Mouse (Mus musculus) intestine, embryonic 15.5 days (tissue): ENCODE measurements at regions not wholly inside any gene's neighbourhood (a gene's known extent, or its start where the extent isn't known, plus 50 kb on each side); places are given as distances from the start of the nearest gene placed in this dataset.
A peak's percentile ranks its signal among the peaks of the same experiment; 100 is the strongest.

Experiments used
- ATAC-seq: fragments of 200-750 bp; cut with Nextera tagmentation; 2 replicates; pipeline ENCODE4 v1.8.0; 2017; ENCODE audit warnings: moderate TSS enrichment, moderate library complexity
- H3K27ac ChIP-seq: fragments of 300-500 bp; sonication (generic); 2 replicates; pipeline ENCODE4 v1.5.1; 2015; ENCODE audit warnings: mild to moderate bottlenecking, inconsistent platforms
- H3K27me3 ChIP-seq: fragments of 300-500 bp; sonication (generic); replicated peaks from 2 replicates; pipeline ENCODE4 v1.6.1; 2015; ENCODE audit warnings: inconsistent platforms
- H3K36me3 ChIP-seq: fragments of 300-500 bp; sonication (generic); 2 replicates; pipeline ENCODE4 v1.6.1; 2015; ENCODE audit warnings: inconsistent platforms
- H3K4me1 ChIP-seq: fragments of 300-500 bp; sonication (generic); replicated peaks from 2 replicates; pipeline ENCODE4 v1.6.1; 2015; ENCODE audit warnings: inconsistent platforms
- H3K4me2 ChIP-seq: fragments of 300-500 bp; sonication (generic); replicated peaks from 2 replicates; pipeline ENCODE4 v1.6.1; 2015; ENCODE audit warnings: mild to moderate bottlenecking, inconsistent platforms
- H3K4me3 ChIP-seq: fragments of 300-500 bp; sonication (generic); replicated peaks from 2 replicates; pipeline ENCODE4 v1.5.1; 2015; ENCODE audit warnings: inconsistent platforms
- H3K9ac ChIP-seq: fragments of 300-500 bp; sonication (generic); 2 replicates; pipeline ENCODE4 v1.6.1; 2015; ENCODE audit warnings: inconsistent platforms
- H3K9me3 ChIP-seq: fragments of 300-500 bp; sonication (generic); 2 replicates; pipeline ENCODE4 v1.6.1; 2016; ENCODE audit warnings: inconsistent platforms
- WGBS: fragments of 180-500 bp; shearing (Covaris S2); methylation state at CpG from one replicate; pipeline ENCODE4 v1.1.7; 2015; 5-methylcytosine and 5-hydroxymethylcytosine counted together

DNA sequence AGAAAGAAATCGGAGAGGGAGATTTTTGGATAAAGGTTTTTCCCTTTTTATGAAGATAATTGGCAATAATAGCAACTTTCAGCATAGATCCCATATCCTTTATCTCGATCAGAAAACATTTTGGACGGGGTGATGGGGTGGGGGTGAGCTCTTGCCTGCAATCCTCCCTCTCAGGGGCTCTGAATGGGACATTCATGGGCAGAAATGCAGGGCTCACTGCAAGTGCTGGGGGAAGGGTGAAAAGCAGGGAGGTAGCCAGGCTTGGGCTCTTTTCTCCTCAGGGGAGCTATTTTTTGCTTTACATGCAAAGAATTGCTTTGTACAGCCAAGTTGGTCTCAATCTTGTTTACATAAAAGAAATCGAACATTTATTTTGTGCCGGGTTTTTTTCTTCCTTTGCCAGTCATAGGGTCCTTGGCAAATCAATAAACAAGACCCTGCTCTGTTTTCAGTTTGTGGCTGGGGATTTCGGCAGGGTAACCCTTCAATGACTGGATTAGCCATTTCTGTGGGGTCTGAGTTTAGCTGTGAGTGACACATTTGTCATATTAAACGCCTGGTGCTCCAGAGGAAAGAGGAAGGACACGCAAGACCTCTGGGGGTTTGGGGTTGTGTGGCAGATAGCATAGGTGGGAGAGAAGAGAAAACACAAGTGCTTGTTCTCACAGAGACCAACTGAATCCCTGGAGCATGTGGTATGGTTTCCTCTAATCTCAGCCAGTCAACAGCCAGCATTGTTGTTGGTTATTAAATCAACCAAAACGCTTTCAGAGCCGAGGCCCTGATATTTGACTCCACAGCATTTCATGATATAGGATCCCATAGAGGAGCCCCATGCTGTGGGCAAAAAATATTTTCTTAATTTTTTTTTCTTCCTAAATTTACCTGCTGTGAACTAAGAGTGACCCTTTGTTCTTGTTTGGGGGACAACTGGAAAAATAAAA, 96.8 kb upstream of the Bmper start:
- Histone ChIP-seq H3K4me2 (no peak overlapping the region), H3K4me1 (no peaks in the 10 kb centered on the region), H3K36me3 (no peaks in the 10 kb centered on the region), H3K4me3 (no peak overlapping the region), H3K9ac (no peak overlapping the region), H3K9me3 (no peaks in the 10 kb centered on the region), H3K27me3 (no peaks in the 10 kb centered on the region), H3K27ac (no peak overlapping the region)
- 61% methylated on average over 10 of the region's 10 CpGs for WGBS
- no peak for ATAC-seq

DNA sequence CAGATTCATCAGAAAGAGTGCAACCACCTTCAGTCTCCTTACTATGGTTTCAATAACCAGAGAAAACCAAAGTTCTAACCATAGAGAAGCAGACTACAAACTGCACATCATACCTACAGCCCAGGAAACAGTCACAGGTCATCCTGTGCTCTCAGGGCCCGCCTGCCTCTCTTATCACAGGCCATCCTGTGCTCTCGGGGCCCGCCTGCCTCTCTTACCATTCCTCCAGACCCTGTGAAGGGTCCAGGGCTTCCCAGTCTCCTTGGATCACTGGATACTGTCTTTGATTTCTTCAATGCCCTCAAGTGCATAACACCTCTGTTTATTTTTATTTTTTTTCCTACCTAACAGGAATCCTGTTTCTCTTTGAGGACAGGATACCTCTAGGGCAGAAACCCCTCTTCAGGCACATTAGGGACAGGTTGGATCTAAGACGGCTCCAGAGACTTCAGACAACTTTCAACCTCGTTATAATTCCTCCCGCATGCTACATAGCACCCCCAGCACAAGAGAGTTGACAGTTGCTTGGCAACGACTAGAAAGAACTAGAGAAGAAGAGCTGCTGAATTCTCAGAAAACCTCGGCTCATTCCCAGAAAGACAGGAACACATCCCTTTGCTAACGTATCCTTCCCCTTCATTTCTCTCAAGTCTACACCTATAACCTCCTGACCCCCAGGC, 95.4 kb upstream of the Bmper start:
- no peaks in the 10 kb centered on the region for H3K4me1 ChIP-seq
- no peak overlapping the region for H3K4me2 ChIP-seq
- H3K27me3 ChIP-seq = no peaks in the 10 kb centered on the region
- ATAC-seq = no peak
- H3K36me3 ChIP-seq = no peaks in the 10 kb centered on the region
- no peak overlapping the region for H3K9ac ChIP-seq
- H3K9me3 ChIP-seq = no peaks in the 10 kb centered on the region
- 51% methylated on average over 9 of the region's 9 CpGs for WGBS
- no peak overlapping the region for H3K27ac ChIP-seq
- no peak overlapping the region for H3K4me3 ChIP-seq

DNA sequence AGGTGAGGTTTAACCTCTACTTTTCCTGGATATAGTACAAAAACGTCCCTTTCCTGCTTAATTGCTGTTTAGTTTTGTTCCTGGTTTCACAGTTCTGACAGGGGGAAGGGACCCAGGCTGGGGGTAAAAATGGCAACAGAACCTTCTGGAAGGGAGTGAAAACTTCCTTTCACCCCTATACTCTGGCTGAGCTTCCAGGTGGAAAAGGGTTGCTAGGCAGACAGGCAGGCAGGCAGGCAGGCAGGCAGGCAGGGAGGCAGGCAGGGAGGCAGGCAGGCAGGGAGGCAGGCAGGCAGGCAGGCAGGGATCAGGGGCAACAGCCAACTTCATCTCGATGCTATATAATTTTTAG, 94.9 kb upstream of the Bmper start:
- no peaks in the 10 kb centered on the region for H3K27me3 ChIP-seq
- no peak overlapping the region for H3K4me2 ChIP-seq
- no peaks in the 10 kb centered on the region for H3K4me1 ChIP-seq
- no peak overlapping the region for H3K9ac ChIP-seq
- no peak overlapping the region for H3K4me3 ChIP-seq
- no peak overlapping the region for H3K27ac ChIP-seq
- ATAC-seq = no peak
- no peaks in the 10 kb centered on the region for H3K9me3 ChIP-seq
- WGBS = 57% methylated on average over 2 of the region's 2 CpGs
- H3K36me3 ChIP-seq = no peaks in the 10 kb centered on the region

DNA sequence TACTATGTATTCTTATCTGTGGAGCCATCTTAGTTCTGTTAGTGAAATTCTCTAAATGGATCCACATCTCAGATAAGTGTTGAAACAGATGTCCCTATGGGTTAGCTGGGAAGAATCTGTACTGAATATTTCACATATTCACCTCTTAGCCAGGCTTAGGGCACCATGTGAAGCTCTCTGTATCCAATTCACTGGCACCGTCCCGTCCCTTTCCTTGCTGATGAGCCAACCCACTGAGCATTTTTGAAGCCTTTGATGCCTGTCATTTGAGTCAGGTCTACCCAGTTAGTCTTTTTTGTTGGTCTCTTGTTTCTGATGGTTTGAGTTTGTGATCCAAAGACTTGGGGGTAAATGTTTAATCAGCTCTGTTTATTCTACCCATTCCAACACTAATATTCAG, 88.9 kb upstream of the Bmper start:
- 82% methylated on average over 2 of the region's 2 CpGs for WGBS
- ATAC-seq = no peak

DNA sequence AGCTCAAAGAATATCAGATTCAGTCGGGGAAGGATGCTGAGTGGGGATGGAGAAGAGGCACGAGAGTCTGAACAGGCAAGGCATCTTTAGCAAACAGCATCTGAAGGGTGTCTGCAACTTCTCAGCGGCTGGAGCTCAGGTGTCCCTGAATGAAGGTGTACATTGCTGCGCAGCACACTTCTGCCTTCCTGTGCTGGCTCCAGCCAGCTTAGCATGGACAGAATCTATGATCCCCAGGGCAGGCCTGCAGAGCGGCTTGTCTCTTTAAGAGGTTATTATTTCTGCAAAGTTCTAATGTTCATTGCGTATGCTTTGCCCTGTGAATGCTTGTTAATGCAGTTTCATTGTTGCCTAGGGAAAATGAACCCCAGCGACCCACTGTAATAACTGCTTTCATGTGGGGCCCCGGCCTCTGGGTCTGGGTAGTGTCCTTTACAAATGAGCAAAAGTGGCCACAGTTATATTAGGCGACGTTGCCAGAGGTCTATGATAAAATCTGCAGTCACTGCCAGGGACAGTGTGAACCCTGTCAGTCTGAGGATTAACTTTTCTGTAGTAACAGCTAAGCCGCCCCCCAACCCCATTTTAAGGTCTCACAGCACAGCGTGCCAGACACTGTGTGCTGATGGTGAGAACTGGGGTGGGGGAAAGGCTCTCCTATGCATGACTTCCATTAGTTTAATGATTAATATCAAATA, 88.3 kb upstream of the Bmper start:
- 0 out of 2 replicates have a peak, but pooled peaks cover 2% of the 10 kb centered on the region for H3K4me1 ChIP-seq
- H3K9ac ChIP-seq = no peak overlapping the region
- no peak overlapping the region for H3K27ac ChIP-seq
- no peaks in the 10 kb centered on the region for H3K27me3 ChIP-seq
- H3K9me3 ChIP-seq = no peaks in the 10 kb centered on the region
- no peak for ATAC-seq
- H3K36me3 ChIP-seq = no peaks in the 10 kb centered on the region
- no peak overlapping the region for H3K4me3 ChIP-seq
- WGBS = 64% methylated on average over 12 of the region's 12 CpGs
- H3K4me2 ChIP-seq = no peak overlapping the region

More for the DNA sequence above, 88.9 kb upstream of the Bmper start:
- Histone ChIP-seq H3K4me3 (no peak overlapping the region), H3K4me1 (0 out of 2 replicates have a peak, but pooled peaks cover 2% of the 10 kb centered on the region), H3K27ac (no peak overlapping the region), H3K9me3 (no peaks in the 10 kb centered on the region), H3K36me3 (no peaks in the 10 kb centered on the region), H3K27me3 (no peaks in the 10 kb centered on the region), H3K9ac (no peak overlapping the region), H3K4me2 (no peak overlapping the region)

DNA sequence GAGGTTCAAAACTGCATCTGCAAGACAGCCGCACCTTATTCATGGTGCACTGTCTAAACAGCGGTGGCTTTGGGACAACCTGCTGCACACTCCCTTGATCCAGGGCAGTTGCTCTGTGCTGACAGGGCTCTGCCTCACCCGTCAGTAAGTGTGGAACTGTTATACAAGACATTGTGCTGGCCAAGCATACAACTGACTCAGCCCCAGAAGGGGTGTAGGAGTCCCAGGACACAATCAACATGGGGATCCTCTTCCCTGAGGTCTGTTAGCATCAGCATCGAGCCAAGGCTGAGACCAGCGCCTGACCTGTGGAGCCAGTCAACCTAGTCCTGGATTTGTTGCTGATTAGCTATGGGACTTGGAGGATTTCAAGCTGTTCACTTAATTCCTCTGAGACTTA, 86.4 kb upstream of the Bmper start:
- Histone ChIP-seq H3K4me3 (no peak overlapping the region), H3K36me3 (no peaks in the 10 kb centered on the region), H3K9me3 (no peaks in the 10 kb centered on the region), H3K9ac (no peak overlapping the region), H3K27me3 (no peaks in the 10 kb centered on the region), H3K4me1 (0 out of 2 replicates have a peak, but pooled peaks cover 2% of the 10 kb centered on the region), H3K4me2 (no peak overlapping the region), H3K27ac (no peak overlapping the region)
- ATAC-seq = no peak
- WGBS = 86% methylated on average over 5 of the region's 5 CpGs

DNA sequence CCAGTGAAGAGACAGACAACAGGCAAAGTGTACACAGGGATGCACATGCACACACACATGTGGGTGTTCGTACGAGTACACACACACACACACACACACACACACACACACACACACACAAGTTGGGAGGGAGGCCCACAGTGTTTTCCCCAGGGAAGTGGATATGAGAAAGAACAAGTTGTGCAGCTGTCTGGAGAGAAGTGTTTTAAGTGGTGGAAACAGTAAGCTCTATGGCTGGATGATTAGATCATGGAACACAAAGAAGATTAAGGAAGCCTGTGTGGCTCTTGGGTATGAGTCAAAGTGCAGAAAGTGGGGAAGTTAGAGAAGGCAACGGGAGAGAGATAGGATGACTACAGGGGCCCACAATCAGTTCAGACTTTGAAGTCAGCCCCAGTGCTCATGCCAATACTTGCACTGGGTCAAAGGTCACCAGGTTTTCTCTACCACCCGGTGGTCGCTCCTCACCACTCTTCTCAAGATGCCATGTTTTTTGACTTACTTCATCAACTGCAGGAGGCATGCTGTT, 85.1 kb upstream of the Bmper start:
- Histone ChIP-seq H3K9ac (no peak overlapping the region), H3K4me3 (no peak overlapping the region), H3K27me3 (no peaks in the 10 kb centered on the region), H3K27ac (no peak overlapping the region), H3K9me3 (no peaks in the 10 kb centered on the region), H3K36me3 (no peaks in the 10 kb centered on the region), H3K4me1 (0 out of 2 replicates have a peak, but pooled peaks cover 2% of the 10 kb centered on the region), H3K4me2 (no peak overlapping the region)
- ATAC-seq = peak; percentile 23; the same call in 1 of the 2 replicates
- 62% methylated on average over 5 of the region's 5 CpGs for WGBS

DNA sequence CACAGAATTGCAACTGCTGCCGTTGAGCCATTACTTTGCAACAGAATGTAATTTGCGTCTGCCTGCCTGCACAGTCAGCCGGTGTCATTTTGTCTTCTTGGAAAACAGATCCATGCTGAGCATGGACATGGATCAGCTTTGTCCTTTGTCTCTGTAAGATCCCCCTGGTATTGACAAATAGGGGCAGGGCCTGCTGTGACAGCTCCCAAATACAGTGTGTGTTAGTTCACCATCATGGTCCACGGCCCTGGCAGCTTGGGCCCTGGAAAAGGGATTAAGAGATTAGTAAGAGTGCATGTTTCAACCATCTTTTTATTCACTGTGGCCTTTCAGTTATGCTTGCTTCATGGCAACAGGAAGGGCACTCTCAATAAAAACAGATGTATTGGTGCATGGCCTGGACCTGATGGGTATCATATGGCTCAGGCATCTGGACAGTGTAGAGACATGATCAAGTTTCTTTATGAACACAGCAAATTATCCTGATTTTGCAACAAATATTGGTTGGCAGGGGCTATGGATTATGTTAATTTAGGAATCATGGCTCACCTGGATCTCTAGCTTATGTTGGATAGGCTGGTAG, 83.2 kb upstream of the Bmper start:
- no peaks in the 10 kb centered on the region for H3K9me3 ChIP-seq
- WGBS = 81% methylated on average over 4 of the region's 4 CpGs
- H3K4me2 ChIP-seq = no peak overlapping the region
- H3K27ac ChIP-seq = no peak overlapping the region
- H3K4me3 ChIP-seq = no peak overlapping the region
- H3K27me3 ChIP-seq = no peaks in the 10 kb centered on the region
- no peaks in the 10 kb centered on the region for H3K4me1 ChIP-seq
- ATAC-seq = no peak
- H3K9ac ChIP-seq = no peak overlapping the region
- no peaks in the 10 kb centered on the region for H3K36me3 ChIP-seq

DNA sequence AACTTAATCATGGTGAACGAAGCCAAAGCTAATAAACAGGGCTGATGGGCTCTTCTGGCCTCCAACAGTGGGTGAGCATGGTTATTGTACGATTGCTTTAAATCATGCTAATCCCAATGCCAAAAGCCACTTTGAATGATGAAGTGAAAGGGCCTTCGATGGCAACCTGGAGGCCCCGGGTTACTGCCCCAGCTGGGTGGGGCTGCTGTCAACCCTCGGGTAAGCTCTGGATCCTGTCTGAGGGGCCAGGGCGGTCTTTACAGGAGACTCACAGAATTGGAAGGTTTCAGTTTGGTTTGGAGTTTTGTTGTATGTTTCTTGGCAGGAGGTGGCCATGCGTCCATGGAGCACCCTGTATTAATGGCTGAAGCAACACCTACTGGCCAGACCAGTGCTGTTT, 78.6 kb upstream of the Bmper start:
- 63% methylated on average over 7 of the region's 7 CpGs for WGBS
- no peaks in the 10 kb centered on the region for H3K27me3 ChIP-seq
- no peak overlapping the region for H3K27ac ChIP-seq
- no peak for ATAC-seq
- no peak overlapping the region for H3K4me3 ChIP-seq
- H3K4me1 ChIP-seq = no peaks in the 10 kb centered on the region
- H3K4me2 ChIP-seq = no peak overlapping the region
- no peak overlapping the region for H3K9ac ChIP-seq
- H3K9me3 ChIP-seq = no peaks in the 10 kb centered on the region
- no peaks in the 10 kb centered on the region for H3K36me3 ChIP-seq

DNA sequence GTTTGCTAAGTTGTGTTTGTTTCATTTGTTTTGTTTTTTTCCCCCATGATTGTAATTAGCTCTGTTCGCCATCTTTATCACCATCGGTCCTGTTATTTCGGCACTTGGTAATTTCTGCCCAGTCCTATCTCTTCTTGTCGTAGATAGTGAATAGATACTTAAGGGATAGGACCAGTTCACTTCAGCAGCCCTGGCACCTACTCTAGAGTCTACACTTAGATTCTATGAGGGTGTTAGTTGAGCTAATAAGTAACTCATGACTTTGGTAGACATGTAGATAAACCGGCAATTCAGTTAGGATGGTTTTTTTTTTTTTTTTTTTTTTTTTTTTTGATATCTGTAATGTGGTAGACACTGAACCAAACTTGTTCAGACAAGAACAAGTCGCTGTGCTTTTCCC, 72.5 kb upstream of the Bmper start:
- 69% methylated on average over 6 of the region's 6 CpGs for WGBS
- no peaks in the 10 kb centered on the region for H3K9me3 ChIP-seq
- H3K4me2 ChIP-seq = no peak overlapping the region
- peak; percentile 72 for ATAC-seq
- no peaks in the 10 kb centered on the region for H3K27me3 ChIP-seq
- H3K4me3 ChIP-seq = no peak overlapping the region
- no peaks in the 10 kb centered on the region for H3K36me3 ChIP-seq
- no peaks in the 10 kb centered on the region for H3K4me1 ChIP-seq
- no peak overlapping the region for H3K27ac ChIP-seq
- no peak overlapping the region for H3K9ac ChIP-seq

DNA sequence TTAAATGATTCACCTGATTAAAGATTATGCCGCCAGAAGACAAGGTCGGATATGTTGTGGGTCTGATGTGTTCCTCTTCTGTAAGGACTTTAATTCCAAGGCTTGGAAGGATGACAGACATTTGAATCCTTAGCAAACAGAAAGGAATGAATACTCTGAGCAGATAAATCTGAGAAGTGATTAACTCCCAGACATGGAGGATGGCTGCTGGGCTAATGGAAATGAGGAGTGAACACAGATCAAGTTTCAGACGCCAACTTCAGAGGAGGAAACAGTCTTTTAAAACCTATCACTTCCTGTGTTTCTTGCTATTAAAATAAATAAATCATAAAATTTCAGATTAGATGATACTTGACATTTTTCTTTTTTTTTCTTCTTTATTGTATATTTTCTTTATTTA, 72.0 kb upstream of the Bmper start:
- Histone ChIP-seq H3K36me3 (no peaks in the 10 kb centered on the region), H3K4me3 (no peak overlapping the region), H3K9me3 (no peaks in the 10 kb centered on the region), H3K9ac (no peak overlapping the region), H3K27me3 (no peaks in the 10 kb centered on the region), H3K4me2 (no peak overlapping the region), H3K4me1 (no peaks in the 10 kb centered on the region), H3K27ac (no peak overlapping the region)
- peak; percentile 35; the same call in 1 of the 2 replicates for ATAC-seq
- 46% methylated on average over 3 of the region's 3 CpGs for WGBS

DNA sequence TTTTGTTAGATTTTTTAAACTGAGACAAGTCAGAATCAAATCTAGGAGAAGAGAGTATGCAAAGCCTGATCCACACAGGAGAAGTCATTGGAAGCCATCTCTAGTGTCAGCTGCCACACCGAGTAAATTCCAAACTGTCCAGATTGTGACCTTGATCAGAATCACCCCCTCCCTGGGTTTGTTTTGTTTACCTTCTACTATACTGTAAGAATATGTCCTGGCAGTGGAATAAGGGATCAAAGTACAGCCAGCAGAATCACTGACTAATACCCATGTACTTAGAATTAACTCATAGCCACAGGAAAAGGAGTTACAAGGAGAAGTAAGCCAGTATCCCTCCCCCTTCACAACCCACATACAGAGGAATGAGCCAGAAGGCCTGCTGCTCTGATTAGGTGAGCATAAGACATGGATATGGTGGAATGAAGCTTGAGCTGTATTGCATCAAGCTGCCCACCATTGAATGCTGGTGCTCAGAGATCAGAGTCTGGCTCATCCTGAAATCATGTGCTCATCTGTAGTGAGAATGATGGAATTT, 70.9 kb upstream of the Bmper start:
- no peaks in the 10 kb centered on the region for H3K9me3 ChIP-seq
- WGBS = 42% methylated on average over 1 of the region's 1 CpGs
- no peaks in the 10 kb centered on the region for H3K36me3 ChIP-seq
- H3K27me3 ChIP-seq = no peaks in the 10 kb centered on the region
- H3K27ac ChIP-seq = no peak overlapping the region
- H3K4me3 ChIP-seq = no peak overlapping the region
- H3K4me2 ChIP-seq = no peak overlapping the region
- no peak overlapping the region for H3K9ac ChIP-seq
- H3K4me1 ChIP-seq = no peaks in the 10 kb centered on the region
- peak; percentile 80 for ATAC-seq
